Mouse (Mus musculus): ENCODE results near the gene Cbr2.

GRCm38 (mm10) chr11:120686650-120687272 is 45.2 kb downstream of the Cbr2 start:
- TF ChIP-seq CTCF (conservative IDR thresholded peaks at IDR 0.05; ENCODE audit: low read length), result no peak
- no peak for TF ChIP-seq POU5F1 (IDR thresholded peaks at IDR 0.05; ENCODE audit: borderline replicate concordance, low read length)
- no peak for TF ChIP-seq NANOG (IDR thresholded peaks at IDR 0.05; ENCODE audit: borderline replicate concordance, low read length)

All from E14TG2a.4 (cell line).